Mouse (Mus musculus) stomach, embryonic 15.5 days (tissue): ENCODE results near the gene Zfp992. TPM values are rescaled to one million over a fixed set of nuclear protein-coding genes. Genes with fewer than 3 reads are reported as not detected.
"Not testable (repeated sequence)": the region's sequence is repeated elsewhere in the genome, so short reads cannot be mapped to it uniquely, and the experiment has no call there.

Experiments used
- ATAC-seq: fragments of 200-750 bp; cut with Nextera tagmentation; 2 replicates; pipeline ENCODE4 v1.8.0; 2017; ENCODE audit warnings: low read depth, moderate number of reproducible peaks, moderate TSS enrichment; ENCODE audit not compliant: insufficient read depth, low FRiP score
- H3K27ac ChIP-seq: fragments of 300-500 bp; sonication (generic); 2 replicates; pipeline ENCODE4 v1.5.1; 2015; ENCODE audit warnings: mild to moderate bottlenecking, inconsistent platforms
- H3K27me3 ChIP-seq: fragments of 300-500 bp; sonication (generic); replicated peaks from 2 replicates; pipeline ENCODE4 v1.6.1; 2015; ENCODE audit warnings: inconsistent platforms
- H3K36me3 ChIP-seq: fragments of 300-500 bp; sonication (generic); 2 replicates; pipeline ENCODE4 v1.6.1; 2015; ENCODE audit warnings: inconsistent platforms
- H3K4me1 ChIP-seq: fragments of 300-500 bp; sonication (generic); 2 replicates; pipeline ENCODE4 v1.6.1; 2015; ENCODE audit warnings: inconsistent platforms
- H3K4me2 ChIP-seq: fragments of 300-500 bp; sonication (generic); 2 replicates; pipeline ENCODE4 v1.6.1; 2015; ENCODE audit warnings: mild to moderate bottlenecking, inconsistent platforms
- H3K4me3 ChIP-seq: fragments of 300-500 bp; sonication (generic); replicated peaks from 2 replicates; pipeline ENCODE4 v1.5.1; 2015; ENCODE audit warnings: inconsistent platforms
- H3K9ac ChIP-seq: fragments of 300-500 bp; sonication (generic); 2 replicates; pipeline ENCODE4 v1.6.1; 2015; ENCODE audit warnings: inconsistent platforms
- H3K9me3 ChIP-seq: fragments of 300-500 bp; sonication (generic); 2 replicates; pipeline ENCODE4 v1.6.1; 2016; ENCODE audit warnings: inconsistent platforms
- WGBS: fragments of 180-500 bp; shearing (Covaris S2); methylation state at CpG from one replicate; pipeline ENCODE4 v1.1.7; 2015; 5-methylcytosine and 5-hydroxymethylcytosine counted together
- polyA plus RNA-seq: library from polyadenylated mRNA; unstranded; fragments of >200 nt; fragmentation: Nextera tagmentation; extraction: Ambion mirVana; gene quantifications from 2 replicates; pipeline ENCODE4 v1.2.1, GENCODE M21; 2015

The Zfp992 gene
- polyA plus RNA-seq, 1 experiment from 2014 or later = 2.9 TPM

- WGBS = 91% methylated on average over 7 of the region's 7 CpGs
- Histone ChIP-seq H3K27me3 (no peaks in the 10 kb centered on the region), H3K9me3 (peaks cover 34% of the 10 kb centered on the region), H3K4me1 (no peaks in the 10 kb centered on the region), H3K4me2 (no peak overlapping the region), H3K9ac (no peak overlapping the region), H3K36me3 (no peaks in the 10 kb centered on the region), H3K27ac (no peak overlapping the region), H3K4me3 (no peak overlapping the region)
- peak; percentile 19 for ATAC-seq
Observed at GRCm38 (mm10) chr4:146455321-146455721, 6.5 kb downstream of the Zfp992 start.

- ATAC-seq = no peak
- Histone ChIP-seq H3K9me3 (peaks cover 34% of the 10 kb centered on the region), H3K27ac (no peak overlapping the region), H3K9ac (no peak overlapping the region), H3K4me1 (no peaks in the 10 kb centered on the region), H3K4me2 (no peak overlapping the region), H3K36me3 (no peaks in the 10 kb centered on the region), H3K4me3 (no peak overlapping the region), H3K27me3 (no peaks in the 10 kb centered on the region)
- WGBS = 72% methylated on average over 4 of the region's 4 CpGs
Observed at GRCm38 (mm10) chr4:146456061-146456726, 7.4 kb downstream of the Zfp992 start.

- ATAC-seq = no peak
- H3K27me3 ChIP-seq = no peaks in the 10 kb centered on the region
- no peak overlapping the region for H3K9ac ChIP-seq
- no peak overlapping the region for H3K4me3 ChIP-seq
- H3K4me1 ChIP-seq = no peaks in the 10 kb centered on the region
- H3K27ac ChIP-seq = no peak overlapping the region
- peaks cover 34% of the 10 kb centered on the region for H3K9me3 ChIP-seq
- whole genome bisulfite sequencing = 60% methylated on average over 2 of the region's 2 CpGs
- H3K36me3 ChIP-seq = no peaks in the 10 kb centered on the region
- H3K4me2 ChIP-seq = no peak overlapping the region
Observed at GRCm38 (mm10) chr4:146457126-146457525, 8.3 kb downstream of the Zfp992 start.

- no peak overlapping the region for H3K4me3 ChIP-seq
- no peak overlapping the region for H3K27ac ChIP-seq
- H3K9ac ChIP-seq = no peak overlapping the region
- no peaks in the 10 kb centered on the region for H3K27me3 ChIP-seq
- no peak for ATAC-seq
- H3K4me2 ChIP-seq = no peak overlapping the region
- no peaks in the 10 kb centered on the region for H3K4me1 ChIP-seq
- WGBS = 63% methylated on average over 1 of the region's 1 CpGs
- no peaks in the 10 kb centered on the region for H3K36me3 ChIP-seq
- peaks cover 30% of the 10 kb centered on the region for H3K9me3 ChIP-seq
Observed at GRCm38 (mm10) chr4:146457720-146458119, 8.9 kb downstream of the Zfp992 start.

GRCm38 (mm10) chr4:146459822-146460221, 11.0 kb downstream of the Zfp992 start:
- ATAC-seq, H3K9ac ChIP-seq, H3K4me3 ChIP-seq, H3K4me1 ChIP-seq, H3K27me3 ChIP-seq, H3K4me2 ChIP-seq, H3K27ac ChIP-seq, H3K36me3 ChIP-seq: not testable (repeated sequence)
- WGBS = 82% methylated on average over 5 of the region's 5 CpGs
- H3K9me3 ChIP-seq = peaks cover 29% of the 10 kb centered on the region

GRCm38 (mm10) chr4:146460685-146461084, 11.9 kb downstream of the Zfp992 start:
- not testable (repeated sequence) for H3K27ac ChIP-seq, H3K36me3 ChIP-seq, H3K4me3 ChIP-seq, H3K4me2 ChIP-seq, H3K4me1 ChIP-seq, H3K9ac ChIP-seq, ATAC-seq, H3K27me3 ChIP-seq
- 79% methylated on average over 5 of the region's 5 CpGs for WGBS
- peaks cover 26% of the 10 kb centered on the region for H3K9me3 ChIP-seq

- not testable (repeated sequence) for H3K4me1 ChIP-seq, H3K27me3 ChIP-seq, H3K4me3 ChIP-seq, H3K9me3 ChIP-seq, H3K27ac ChIP-seq, H3K36me3 ChIP-seq, ATAC-seq, H3K4me2 ChIP-seq, H3K9ac ChIP-seq
- WGBS = 88% methylated on average over 19 of the region's 19 CpGs
Observed at GRCm38 (mm10) chr4:146463649-146464351, 15.0 kb downstream of the Zfp992 start.

GRCm38 (mm10) chr4:146469984-146470383, 21.2 kb downstream of the Zfp992 start:
- ATAC-seq, H3K27ac ChIP-seq, H3K9ac ChIP-seq, H3K4me2 ChIP-seq, H3K27me3 ChIP-seq, H3K4me3 ChIP-seq, H3K36me3 ChIP-seq, H3K4me1 ChIP-seq: not testable (repeated sequence)
- peaks cover 12% of the 10 kb centered on the region; the same call in 1 of the 2 replicates for H3K9me3 ChIP-seq
- 94% methylated on average over 11 of the region's 12 CpGs for WGBS

- H3K27ac ChIP-seq, H3K9ac ChIP-seq, H3K4me2 ChIP-seq, H3K4me1 ChIP-seq, H3K27me3 ChIP-seq, H3K36me3 ChIP-seq, H3K9me3 ChIP-seq, H3K4me3 ChIP-seq: not testable (repeated sequence)
- ATAC-seq = peak; percentile 23; the same call in 1 of the 2 replicates
- WGBS = no CpG with 5 or more reads among the region's 1 CpGs
Observed at GRCm38 (mm10) chr4:146474181-146474580, 25.4 kb downstream of the Zfp992 start.

- not testable (repeated sequence) for H3K4me3 ChIP-seq, H3K9ac ChIP-seq, H3K4me2 ChIP-seq, H3K36me3 ChIP-seq, H3K27me3 ChIP-seq, H3K9me3 ChIP-seq, H3K27ac ChIP-seq, H3K4me1 ChIP-seq
- ATAC-seq = peak; percentile 81
- 55% methylated on average over 76 of the region's 94 CpGs for WGBS
Observed at GRCm38 (mm10) chr4:146474716-146475676, 26.2 kb downstream of the Zfp992 start.

GRCm38 (mm10) chr4:146476260-146476659, 27.4 kb downstream of the Zfp992 start:
- H3K9me3 ChIP-seq = peaks cover 11% of the 10 kb centered on the region
- ATAC-seq, H3K27me3 ChIP-seq, H3K9ac ChIP-seq, H3K27ac ChIP-seq, H3K4me3 ChIP-seq, H3K36me3 ChIP-seq, H3K4me2 ChIP-seq, H3K4me1 ChIP-seq: not testable (repeated sequence)
- WGBS = 96% methylated on average over 2 of the region's 2 CpGs

- not testable (repeated sequence) for H3K4me3 ChIP-seq, H3K4me1 ChIP-seq, H3K36me3 ChIP-seq, ATAC-seq, H3K27me3 ChIP-seq, H3K27ac ChIP-seq, H3K4me2 ChIP-seq, H3K9ac ChIP-seq
- H3K9me3 ChIP-seq = peaks cover 16% of the 10 kb centered on the region
- 78% methylated on average over 3 of the region's 3 CpGs for WGBS
Observed at GRCm38 (mm10) chr4:146476959-146477358, 28.1 kb downstream of the Zfp992 start.
